Mouse (Mus musculus) right cerebral cortex, adult 2 months (tissue): ENCODE data around the gene Ttbk1.

Experiments
- DNase-seq, 2 experiments: peaks; one replicate each; pipeline ENCODE4 v3.0.0; 2021 to 2022; ENCODE audit warnings: low spot score in 2 of 2

Ttbk1 gene

DNA sequence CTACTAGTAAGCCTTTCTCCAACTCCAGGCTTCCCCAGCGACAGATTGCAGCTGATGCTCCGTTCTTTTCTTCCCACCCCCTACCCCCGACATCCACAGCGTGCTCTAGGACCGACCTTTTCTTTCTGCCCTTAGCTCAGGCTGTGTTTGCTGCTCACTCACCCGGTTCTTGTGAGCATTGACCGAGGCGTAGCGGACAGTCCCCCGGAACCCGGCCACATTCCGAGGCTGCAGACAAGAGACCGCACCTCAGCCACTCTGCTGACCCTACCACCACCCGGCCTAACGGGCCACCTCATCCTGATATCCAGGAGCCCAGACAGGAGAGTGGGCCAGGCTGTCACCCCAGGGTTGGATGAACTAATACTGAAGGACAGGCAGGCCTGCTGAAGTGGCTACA lies 10.2 kb downstream of the Ttbk1 start:
- no peak for DNase-seq

- no peak for DNase-seq
Observed at GRCm38 (mm10) chr17:46476601-46477000, 10.9 kb downstream of the Ttbk1 start.

DNA sequence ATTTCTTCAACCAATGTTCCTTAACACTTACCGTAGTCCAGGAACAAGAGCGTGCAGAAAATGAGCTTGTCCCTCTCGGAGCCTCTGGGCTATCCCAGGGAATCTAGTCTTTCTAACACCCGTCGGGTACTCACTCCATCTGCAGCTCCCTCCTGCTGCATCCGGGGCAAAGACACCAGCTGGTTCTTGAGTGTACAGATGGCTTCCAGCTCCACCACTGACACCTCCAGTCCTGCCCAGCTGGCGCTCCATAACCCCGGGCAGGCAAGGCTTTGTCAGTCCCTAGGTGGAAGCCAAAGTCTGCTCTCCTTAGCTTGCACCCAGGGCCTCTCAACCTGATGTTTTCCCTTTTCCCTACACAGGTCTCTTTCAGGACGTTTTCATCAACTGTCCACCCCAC lies 19.6 kb downstream of the Ttbk1 start:
- no peak for DNase-seq

DNA sequence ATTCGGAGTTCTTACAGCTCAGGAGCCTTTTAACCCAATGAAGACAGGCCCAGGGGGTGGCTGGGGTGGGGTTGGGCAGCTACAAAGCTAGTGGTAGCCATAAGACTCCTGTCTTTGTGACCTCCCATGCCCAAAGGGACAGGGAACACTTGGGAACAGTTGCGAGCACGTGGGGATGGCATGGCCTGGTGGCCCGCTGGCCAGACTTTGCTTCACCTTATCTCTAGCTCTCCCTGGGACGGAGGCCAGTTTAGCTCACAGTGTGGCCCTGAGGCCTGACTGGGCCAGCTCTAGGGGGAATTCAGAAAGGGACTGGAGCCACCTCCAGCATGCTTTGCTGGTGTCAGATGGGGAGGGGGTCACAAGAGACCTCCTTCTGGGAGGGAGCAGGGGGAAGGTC lies 25.2 kb downstream of the Ttbk1 start:
- DNase-seq, result no peak

- DNase-seq, result no peak
Observed at GRCm38 (mm10) chr17:46461347-46461746, 26.1 kb downstream of the Ttbk1 start.

- no peak for DNase-seq
Observed at GRCm38 (mm10) chr17:46460673-46461072, 26.8 kb downstream of the Ttbk1 start.

DNA sequence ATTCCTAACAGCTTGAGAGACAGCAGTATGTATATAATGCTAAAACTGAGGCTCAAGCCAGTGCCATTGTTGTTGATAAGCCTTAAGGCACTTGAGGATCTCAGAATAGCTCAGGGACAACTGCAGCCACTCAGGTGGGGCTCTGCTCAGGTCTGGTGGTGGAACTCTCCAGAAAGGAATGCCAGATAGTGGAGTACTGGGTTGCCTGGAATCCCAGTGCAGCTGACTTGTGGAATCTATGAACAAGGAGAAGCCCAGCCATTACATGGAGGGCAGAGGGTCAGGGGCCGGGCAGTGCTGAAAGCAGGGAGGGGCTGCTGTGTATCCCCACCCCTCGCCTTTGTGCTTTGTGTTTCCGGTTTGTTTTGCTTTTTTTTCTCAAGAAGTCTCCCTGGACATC lies 29.0 kb downstream of the Ttbk1 start:
- DNase-seq, result no peak

- DNase-seq, result peak in 1 of 2 experiments; percentile 41
Observed at GRCm38 (mm10) chr17:46457791-46458190, 29.7 kb downstream of the Ttbk1 start.

DNA sequence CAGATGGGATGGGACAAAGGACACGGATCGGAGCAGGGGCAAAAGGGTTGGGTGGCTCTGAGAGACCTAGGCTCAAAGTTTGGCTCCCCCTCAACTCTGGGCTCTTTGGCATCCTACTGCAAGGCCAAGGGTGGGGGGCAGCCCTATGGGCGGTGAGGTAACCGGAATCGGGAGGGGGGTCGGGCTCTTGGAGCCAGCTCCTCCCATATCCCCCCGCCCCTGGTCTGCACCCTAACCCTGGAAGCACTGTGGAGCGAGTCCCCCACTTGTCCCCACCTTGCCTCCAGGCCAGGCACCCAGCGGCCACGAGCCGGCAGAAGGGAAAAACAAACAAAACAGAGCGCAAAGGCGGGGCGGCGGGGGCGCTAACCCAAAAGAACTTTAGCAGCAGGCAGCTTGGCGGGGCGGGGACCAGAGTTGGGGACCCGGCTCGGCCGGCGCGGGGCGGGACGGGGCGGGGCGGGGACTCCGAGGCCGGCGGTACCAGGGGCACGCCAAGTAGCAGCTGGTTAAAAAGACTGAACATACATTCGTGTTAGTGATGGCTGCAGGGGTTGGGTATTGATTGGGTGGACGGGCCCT lies 32.3 kb downstream of the Ttbk1 start:
- no peak for DNase-seq

DNA sequence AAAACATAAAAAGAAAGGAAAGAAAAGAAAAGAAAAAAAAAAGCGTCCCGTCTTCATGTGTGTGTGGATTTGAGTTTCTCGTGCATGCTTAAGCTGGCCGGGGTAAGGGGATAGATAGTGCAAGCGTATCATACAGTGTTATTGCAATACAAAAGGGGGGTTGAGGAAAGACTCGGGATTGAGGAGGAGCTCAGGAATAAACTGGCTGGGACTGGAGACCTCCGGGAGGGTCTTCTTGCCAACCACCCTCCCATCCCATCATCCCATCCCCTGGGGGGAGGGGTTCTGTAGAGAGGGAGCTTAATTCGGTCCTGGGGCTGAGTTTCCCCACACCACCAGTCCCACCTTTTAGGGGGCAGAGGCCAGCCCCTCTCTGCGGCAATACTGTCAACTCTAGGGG lies 32.9 kb downstream of the Ttbk1 start:
- no peak for DNase-seq

GRCm38 (mm10) chr17:46453970-46454411 lies 33.5 kb downstream of the Ttbk1 start:
- DNase-seq, result peak in 1 of 2 experiments; percentile 27

DNA sequence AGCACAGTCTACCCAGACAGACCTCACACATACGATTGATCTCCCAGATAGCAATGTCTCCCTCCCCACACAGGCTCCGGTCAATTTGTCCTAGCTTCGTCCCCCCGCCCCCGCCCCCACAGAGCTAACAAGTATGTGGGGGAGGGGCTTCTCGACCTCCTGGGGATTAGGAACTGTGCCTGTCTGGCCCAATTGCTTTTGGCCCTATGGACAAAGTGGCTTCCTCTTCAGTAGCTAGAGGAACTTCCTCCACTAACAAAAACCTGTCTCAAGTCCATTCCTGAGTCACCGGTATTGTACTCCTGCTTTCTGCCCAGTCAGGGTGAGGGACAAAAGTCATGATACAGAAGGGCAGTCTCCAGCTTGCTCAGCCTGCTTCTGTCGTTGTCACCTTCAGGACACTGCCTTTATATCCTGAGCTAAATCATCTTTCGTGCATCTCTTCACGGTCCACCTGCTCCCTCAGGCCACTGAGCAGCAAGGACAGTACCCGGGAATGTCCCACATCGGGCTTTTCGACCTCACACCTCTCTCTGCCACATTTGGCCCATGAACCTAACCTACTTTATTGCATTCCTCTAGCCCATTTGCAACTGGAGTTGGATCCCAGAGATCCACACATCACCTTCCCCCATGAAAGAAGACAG lies 34.0 kb downstream of the Ttbk1 start:
- DNase-seq, result no peak

GRCm38 (mm10) chr17:46452683-46453082 lies 34.8 kb downstream of the Ttbk1 start:
- DNase-seq, result no peak

GRCm38 (mm10) chr17:46446264-46446663 lies 41.2 kb downstream of the Ttbk1 start:
- DNase-seq, result no peak

GRCm38 (mm10) chr17:46444839-46445579 lies 42.5 kb downstream of the Ttbk1 start:
- no peak for DNase-seq

DNA sequence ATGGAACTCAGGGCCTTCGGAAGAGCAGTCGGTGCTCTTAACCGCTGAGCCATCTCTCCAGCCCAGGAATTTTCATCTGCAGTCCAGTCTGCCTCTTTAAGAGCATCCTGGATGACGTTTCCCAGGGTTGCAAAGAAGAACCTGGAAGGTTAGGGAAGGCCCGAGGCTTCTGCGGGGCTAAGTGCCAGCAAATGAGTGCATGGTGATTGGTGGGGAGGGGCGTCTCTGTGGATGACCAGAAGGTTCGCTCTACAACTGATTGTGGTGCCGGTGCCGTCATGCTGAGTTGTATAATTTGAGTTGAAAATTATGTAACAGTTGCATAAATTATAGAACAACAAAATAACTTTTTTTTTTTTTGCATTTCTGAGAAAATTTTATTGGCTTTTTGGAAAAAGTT lies 48.3 kb downstream of the Ttbk1 start:
- DNase-seq, result no peak

- DNase-seq, result no peak
Observed at GRCm38 (mm10) chr17:46438298-46438873, 49.1 kb downstream of the Ttbk1 start, which contains the start of gene Slc22a7. Slc22a7 (minus strand) TSS chr17:46438457.

DNA sequence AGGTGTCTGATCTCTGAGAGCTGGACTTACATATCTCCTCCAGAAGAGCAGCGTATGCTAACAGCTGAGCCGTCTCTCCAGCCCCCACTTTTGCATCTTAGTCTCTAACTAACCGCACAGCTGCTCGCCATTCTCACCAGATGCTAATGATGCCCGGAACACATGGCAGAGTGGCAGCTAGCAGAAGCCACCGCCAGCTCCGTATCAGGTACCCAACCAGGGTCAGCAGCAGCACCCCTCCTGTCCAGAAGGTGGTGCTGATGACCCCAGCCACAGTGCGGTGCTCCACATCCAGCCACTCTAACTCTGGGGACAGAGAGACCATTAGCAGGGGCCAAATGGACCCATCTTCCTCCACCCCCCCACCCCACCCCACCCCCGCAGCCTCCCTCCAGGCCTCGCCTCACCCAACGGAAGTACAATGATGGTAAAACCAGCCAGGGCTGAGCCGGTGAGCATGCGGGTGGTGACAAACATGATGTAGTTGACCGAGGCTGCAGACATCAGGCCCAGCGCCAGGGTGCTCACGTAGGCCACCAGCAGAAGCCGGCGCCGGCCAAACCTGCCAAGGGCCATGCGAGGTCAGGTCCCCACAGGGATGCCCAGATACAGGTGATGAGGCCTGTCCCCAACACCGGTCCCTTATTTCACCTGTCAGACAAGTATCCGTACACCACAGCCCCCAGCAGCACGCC lies 50.7 kb downstream of the Ttbk1 start:
- DNase-seq, result peak in 1 of 2 experiments; percentile 38

DNA sequence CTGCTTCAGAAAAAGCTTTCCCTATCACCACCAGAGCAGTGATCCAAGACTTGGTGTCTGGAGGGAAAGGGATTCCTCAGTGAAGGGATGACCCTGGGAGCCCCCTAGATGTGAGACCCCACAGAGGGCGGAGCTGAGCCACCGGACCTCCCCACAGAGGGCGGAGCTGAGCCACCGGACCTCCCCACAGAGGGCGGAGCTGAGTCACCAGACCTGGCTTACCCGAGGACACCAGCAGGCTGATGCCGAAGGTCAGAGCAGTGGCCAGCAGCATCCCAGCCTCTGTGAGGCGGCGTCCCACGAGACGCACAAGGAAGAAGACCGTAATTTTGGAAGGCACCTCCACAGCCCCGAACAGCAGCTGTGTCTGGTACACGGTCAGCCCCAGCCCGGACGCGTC lies 53.8 kb downstream of the Ttbk1 start:
- no peak for DNase-seq

DNA sequence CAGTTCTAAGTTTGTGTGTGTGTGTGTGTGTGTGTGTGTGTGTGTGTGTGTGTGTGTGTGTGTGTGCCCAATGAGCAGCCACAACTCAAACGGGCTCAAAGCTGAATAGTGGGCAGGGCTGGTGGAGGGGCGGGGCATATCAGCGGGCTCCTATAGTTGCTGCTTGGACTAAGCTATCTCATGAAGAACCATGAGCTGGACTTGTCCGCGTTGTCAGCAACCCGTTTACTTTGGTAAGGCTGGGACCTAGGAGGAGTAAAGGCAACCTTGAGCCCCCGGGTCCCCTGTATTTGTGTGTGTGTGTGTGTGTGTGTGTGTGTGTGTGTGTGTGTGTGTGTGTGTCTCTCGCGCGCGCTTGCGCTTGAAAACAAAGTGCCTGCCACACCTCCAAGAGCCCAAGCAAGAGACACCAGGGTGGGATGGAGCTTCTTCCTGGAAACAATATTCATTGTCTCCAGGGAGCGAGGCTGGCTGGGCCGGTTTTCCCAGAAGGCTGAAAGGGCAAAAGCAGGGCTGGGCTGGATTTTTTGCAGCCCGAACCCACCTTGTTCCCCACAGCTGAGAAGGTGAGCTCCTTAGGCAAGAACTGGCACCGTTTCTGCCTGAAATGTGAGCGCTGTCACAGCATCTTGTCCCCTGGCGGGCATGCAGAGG lies 58.6 kb downstream of the Ttbk1 start, which contains the start of gene Crip3:
TSS of gene Crip3 (plus strand) at position 166 of the 654 bp plus-strand sequence.
- no peak for DNase-seq

DNA sequence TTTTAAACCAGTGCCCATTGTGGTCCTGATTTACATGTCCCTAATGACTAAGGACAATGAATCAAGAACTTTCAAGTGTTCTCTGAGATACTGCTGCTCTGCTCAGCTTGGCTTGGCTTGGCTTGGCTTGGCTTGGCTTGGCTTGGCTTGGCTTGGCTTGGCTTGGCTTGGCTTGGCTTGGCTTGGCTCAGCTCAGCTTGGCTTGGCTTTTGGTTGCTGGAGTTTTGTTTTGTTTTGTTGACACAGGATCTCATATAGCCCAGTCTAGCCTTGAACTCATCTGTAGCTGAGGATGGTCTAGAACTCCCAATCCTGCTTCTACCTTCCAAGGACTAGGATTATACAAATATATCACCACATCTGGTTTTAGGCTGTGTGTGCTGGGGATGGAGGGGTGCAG lies 61.0 kb downstream of the Ttbk1 start:
- DNase-seq, result no peak
